Mouse (Mus musculus) heart, adult 18-20 months (tissue): ENCODE data around the gene Car12. TPM values are rescaled to one million over a fixed set of nuclear protein-coding genes. Genes with fewer than 3 reads are reported as not detected.
"Not testable (repeated sequence)": the region's sequence is repeated elsewhere in the genome, so short reads cannot be mapped to it uniquely, and the experiment has no call there.

Experiments used
- DNase-seq, 2 experiments: peaks; one replicate each; pipeline ENCODE4 v3.0.0; 2021 to 2022; ENCODE audit warnings: mixed read lengths in 1 of 2
- total RNA-seq, 2 experiments: library from RNA; stranded (reverse); gene quantifications; 2 replicates each; pipeline ENCODE4 v1.2.3; 2021

Car12 gene
- total RNA-seq, 2 experiments from 2014 or later, result not detected

GRCm38 (mm10) chr9:66769275-66769674, 55.8 kb downstream of the Car12 start:
- DNase-seq, result no peak

GRCm38 (mm10) chr9:66770701-66771100, 57.2 kb downstream of the Car12 start:
- no peak for DNase-seq

GRCm38 (mm10) chr9:66784552-66784951, 71.1 kb downstream of the Car12 start:
- DNase-seq, result not testable (repeated sequence)

- DNase-seq, result peak; percentile 30 to 64
Measured at GRCm38 (mm10) chr9:66787821-66788220, 74.3 kb downstream of the Car12 start.

DNA sequence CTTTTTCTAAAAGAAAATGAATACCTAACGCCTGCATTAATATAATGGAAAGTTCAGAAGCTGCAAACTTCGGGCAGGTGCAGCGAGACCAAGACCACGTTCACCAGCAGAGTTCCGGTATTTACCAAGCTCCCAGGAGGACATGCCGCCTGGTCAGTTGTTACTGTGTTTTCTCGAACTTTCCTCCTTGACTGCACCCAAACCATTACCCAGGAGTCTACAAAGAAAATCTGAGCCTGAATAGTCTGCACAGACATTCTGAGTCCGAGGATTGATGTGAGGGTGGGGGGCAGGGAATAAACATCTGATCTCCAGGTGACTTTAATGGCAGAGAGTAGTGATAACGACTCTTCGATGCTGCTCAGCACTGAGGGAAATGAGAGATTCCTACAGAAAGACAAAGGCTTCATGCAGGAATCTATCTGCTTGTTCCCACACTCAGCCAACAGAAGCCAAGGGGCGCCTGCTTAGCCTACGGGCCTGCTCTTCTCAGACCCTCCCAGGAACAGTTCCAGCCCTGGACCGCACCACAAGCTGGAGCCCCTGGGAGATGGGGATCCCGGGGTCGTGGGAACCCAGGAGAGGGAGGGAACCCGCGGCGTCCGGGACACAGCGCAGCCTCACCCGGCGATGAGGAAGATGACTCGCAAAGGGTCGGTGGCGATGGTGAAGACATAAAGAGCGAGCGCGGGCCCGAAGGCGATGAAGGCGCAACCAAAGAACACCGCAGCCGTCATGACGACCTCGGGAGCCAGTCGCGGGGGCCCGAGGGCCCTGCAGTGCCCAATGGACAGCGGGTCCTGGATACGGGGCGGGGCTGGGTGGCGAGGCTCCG, 81.4 kb downstream of the Car12 start:
- DNase-seq, result peak in 1 of 2 experiments; percentile 34

- peak; percentile 97 to 99 for DNase-seq
Measured at GRCm38 (mm10) chr9:66795464-66796324, 82.2 kb downstream of the Car12 start, which contains the start of gene Aph1b. TSS of gene Aph1b (minus strand) at chr9:66795490.

GRCm38 (mm10) chr9:66796739-66797138, 83.3 kb downstream of the Car12 start, which contains the start of gene Gm10647:
TSS of gene Gm10647 (plus strand) at chr9:66797039.
- DNase-seq, result no peak

GRCm38 (mm10) chr9:66801947-66802346, 88.5 kb downstream of the Car12 start:
- no peak for DNase-seq

GRCm38 (mm10) chr9:66805951-66806350, 92.5 kb downstream of the Car12 start:
- DNase-seq, result not testable (repeated sequence)

GRCm38 (mm10) chr9:66813392-66813791, 99.9 kb downstream of the Car12 start:
- no peak for DNase-seq

Other genes with a start within 250 kb of the Car12 start
- gene Fbxl22, start 199.1 kb upstream of the Car12 start, total RNA-seq, result 10 to 100 TPM; 35.6 to 38.2 TPM
- 10 to 100 TPM; 14.4 to 19.6 TPM for gene Usp3, start 120.5 kb upstream of the Car12 start, total RNA-seq
- 1 to 10 TPM; 5.7 to 6.2 TPM for gene Aph1b, start 81.8 kb downstream of the Car12 start, total RNA-seq
- gene Gm10647, start 83.4 kb downstream of the Car12 start, total RNA-seq, result not detected
- 1 to 10 TPM in 1 of 2 experiments, under 1 TPM in 1; 0.72 to 2.6 TPM for gene Aph1c, start 121.0 kb downstream of the Car12 start, total RNA-seq
- gene Rab8b, start 206.0 kb downstream of the Car12 start, total RNA-seq, result 10 to 100 TPM in 1 of 2 experiments, 1 to 10 TPM in 1; 8.8 to 10.4 TPM
- gene Rps27l, start 232.4 kb downstream of the Car12 start, total RNA-seq, result 100 to 1,000 TPM; 151 to 172 TPM